Mouse (Mus musculus): ENCODE data around the gene Esyt2.

Gene Esyt2

GRCm38 (mm10) chr12:116362091-116362490, 81.1 kb downstream of the Esyt2 start:
- in situ Hi-C loops (cut with MseI, MboI): no loop called here

DNA sequence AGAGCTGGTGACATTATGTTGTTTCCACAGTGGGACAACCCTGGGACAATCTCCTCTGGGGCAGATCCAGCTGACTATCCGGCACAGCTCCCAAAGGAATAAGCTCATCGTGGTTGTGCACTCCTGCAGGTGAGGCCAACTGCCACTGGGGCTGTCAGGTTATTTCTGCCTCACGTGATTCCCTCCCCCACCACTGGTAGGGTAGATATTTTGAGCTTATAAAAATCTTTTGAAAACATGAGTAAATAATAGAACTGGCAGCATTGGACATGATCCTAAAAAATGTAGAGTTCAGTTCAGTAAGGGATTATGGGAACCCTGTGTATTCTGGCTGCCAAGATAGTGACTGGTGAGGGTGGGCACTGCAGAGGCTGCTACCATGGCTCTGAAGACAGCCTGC, 85.9 kb downstream of the Esyt2 start:
- in situ Hi-C loops (cut with MseI, MboI): no loop called here

GRCm38 (mm10) chr12:116367346-116367745, 86.3 kb downstream of the Esyt2 start:
- in situ Hi-C loops (cut with MseI, MboI): no loop called here

- in situ Hi-C loops (cut with MseI, MboI): no loop called here
These were observed 87.9 kb downstream of the Esyt2 start for GRCm38 (mm10) chr12:116368857-116369256.

DNA sequence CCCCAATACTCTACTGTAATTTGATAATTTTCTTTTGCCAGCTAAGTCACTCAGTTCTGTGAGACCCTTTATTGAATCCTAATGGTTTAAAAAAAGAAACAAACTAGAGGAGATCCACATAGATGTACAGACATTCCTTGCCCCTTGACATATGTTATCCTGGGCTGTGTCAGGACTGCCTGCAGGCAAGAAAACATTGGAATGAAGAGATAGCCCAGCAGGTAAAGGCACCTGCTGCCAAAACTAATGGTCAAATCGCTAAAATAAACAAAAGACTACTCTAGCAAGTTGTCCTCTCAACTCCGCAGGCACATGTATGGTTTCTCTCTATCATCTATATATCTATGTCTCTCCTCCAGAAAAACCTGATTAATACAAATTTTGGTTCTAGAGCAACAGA, 102.1 kb downstream of the Esyt2 start:
- in situ Hi-C loops (cut with MseI, MboI): no loop called here

DNA sequence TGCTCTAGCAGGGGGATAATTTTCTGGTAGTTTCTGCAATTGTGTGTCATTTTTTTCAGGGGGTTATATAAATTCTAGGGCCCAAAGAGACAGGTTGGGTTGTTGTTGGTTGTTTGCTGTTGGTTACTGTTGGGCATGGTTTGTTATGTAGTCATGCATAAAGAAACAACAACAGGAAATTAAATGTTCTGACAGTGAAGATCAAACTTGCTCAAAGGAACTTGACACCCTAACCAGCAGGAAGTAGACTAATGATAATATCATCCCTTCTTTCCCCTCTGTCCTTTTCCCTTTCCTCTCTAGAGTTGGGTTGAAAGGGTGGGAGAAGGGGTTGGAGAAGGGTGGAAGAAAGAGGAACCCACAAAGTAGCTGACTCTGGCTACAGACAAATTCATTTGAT, 103.0 kb downstream of the Esyt2 start:
- in situ Hi-C loops (cut with MseI, MboI): no loop called here

GRCm38 (mm10) chr12:116386802-116387201, 105.8 kb downstream of the Esyt2 start:
- in situ Hi-C loops (cut with MseI, MboI): no loop called here

DNA sequence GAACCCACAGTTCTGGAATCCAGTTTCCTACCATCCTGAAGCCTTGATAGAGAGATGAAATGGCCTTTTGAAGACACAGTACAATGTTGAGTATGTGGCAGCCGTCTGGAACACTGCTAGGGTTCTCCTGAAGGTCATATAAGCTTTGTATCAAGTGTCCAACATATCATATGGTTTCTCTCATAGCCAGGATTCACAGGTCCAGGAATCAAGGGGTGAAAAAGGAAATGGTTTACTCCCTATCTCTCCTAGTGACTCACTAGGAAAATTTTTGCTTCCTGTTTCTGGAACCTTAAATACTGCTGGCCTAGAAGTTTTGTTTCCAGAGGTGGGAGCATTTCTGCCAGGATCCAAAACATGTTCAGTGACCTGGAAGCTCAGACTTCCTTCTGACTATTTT, 108.9 kb downstream of the Esyt2 start:
- in situ Hi-C loops (cut with MseI, MboI): no loop called here

- in situ Hi-C loops (cut with MseI, MboI): no loop called here
These were observed 113.3 kb downstream of the Esyt2 start for GRCm38 (mm10) chr12:116394327-116394726.

GRCm38 (mm10) chr12:116395312-116395711, 114.3 kb downstream of the Esyt2 start:
- in situ Hi-C loops (cut with MseI, MboI): no loop called here

DNA sequence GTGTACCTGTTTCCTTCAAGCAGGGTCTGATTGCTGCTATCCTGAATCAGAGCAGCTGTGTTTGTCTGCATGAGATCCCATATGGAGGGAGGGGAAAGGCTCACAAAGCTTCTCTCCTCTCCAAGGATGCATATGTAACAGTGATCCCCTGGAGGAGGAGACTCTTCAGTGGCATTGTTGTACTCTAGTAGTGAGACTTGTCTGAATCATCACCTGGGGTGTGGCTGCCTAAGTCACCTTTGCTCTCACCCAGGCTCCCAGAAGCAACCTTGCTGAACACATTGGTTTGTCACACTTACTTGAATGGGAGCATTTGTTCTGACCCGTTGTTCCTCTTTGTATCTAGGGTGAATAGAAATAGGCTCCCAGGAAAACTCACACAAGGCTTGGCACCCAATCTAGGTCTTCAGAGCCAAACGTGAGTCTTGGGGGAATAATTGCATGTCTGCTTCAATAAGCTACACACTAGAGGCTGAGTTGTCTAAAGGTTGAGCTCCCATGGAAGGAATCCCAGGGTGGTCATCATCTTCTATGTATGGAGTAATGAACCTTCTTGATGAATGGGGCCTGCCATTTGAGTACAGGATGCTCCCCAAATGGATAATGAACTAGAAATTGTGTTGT, 115.2 kb downstream of the Esyt2 start:
- in situ Hi-C loops (cut with MseI, MboI): no loop called here

DNA sequence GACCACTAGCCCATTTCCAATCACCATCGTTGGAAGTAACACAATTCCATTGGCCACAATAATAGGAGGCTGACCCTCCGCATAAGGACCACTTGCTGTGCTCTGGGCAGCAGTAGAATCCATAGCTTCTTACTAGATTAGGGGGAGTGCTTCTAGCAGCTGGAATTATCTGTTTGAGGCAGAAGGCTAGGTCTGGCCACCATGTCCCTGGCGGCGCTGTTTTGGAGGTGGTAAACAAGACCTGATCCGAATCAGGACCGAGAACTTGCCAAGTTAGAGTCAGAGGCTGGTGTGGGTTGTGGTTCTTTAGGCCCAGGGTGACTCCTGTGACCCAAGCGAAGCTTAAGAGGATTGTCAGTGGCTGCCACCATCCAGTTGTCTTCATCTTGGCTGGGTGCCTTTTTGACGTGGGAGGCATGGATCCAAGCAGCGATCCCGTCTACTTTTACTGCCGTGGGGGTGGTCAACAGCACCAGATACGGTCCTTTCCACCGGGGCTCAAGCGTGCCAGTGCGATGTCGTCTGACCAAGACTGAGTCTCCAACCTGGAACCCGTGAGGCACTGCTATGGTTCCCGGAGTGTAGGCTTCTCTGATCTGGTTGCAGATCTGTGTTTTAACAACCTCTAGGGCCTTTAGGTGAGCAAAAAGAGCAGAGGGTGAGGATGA, 123.2 kb downstream of the Esyt2 start:
- in situ Hi-C loops (cut with MseI, MboI): no loop called here

- in situ Hi-C loops (cut with MseI, MboI): no loop called here
These were observed 124.2 kb downstream of the Esyt2 start, which contains the start of gene Ncapg2 for GRCm38 (mm10) chr12:116405045-116405835. TSS of gene Ncapg2 (plus strand) at chr12:116405402.

GRCm38 (mm10) chr12:116405836-116406155, 124.8 kb downstream of the Esyt2 start:
- in situ Hi-C loops (cut with MseI, MboI): no loop called here

GRCm38 (mm10) chr12:116407883-116408282, 126.9 kb downstream of the Esyt2 start:
- in situ Hi-C loops (cut with MseI, MboI): no loop called here

DNA sequence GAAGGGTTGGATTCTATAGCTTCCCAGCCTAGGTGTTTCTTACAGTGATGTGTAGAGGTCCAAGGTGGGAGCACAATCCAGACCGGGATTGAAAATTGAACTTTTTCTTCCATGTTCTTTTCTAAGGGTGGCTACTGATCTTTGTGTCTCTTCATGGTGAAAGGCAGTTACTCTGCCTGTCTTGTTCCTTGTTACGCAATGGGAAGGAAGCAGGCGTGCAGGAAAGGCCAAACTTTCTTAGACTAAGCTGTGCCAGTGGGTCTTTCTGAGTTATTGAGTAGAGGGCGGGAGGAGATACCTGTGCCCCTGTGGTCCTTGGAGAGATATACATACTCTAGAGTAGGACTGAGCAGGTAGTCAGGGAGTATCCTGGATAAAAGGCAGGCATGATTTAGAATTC, 133.9 kb downstream of the Esyt2 start:
- in situ Hi-C loops (cut with MseI, MboI): no loop called here

DNA sequence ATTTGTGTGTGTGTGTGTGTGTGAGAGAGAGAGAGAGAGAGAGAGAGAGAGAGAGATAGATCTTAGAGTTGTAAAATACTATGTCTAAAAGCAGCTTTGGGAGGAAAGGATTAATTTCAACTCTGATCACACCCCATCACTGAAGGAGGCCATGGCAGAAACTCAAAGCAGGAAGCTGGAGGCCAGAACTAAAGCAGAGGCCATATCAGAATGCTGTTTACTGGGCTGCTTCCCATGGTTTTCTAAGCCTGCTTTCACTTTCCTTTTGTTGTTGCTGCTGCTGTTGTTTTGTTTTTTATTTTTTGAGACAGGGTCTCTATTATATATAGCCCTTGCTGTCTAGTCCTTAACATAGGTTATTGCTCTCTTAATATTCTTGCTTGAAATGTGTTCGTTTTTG, 135.5 kb downstream of the Esyt2 start:
- in situ Hi-C loops (cut with MseI, MboI): no loop called here

GRCm38 (mm10) chr12:116421656-116422055, 140.7 kb downstream of the Esyt2 start:
- in situ Hi-C loops (cut with MseI, MboI): no loop called here

GRCm38 (mm10) chr12:116425392-116425791, 144.4 kb downstream of the Esyt2 start:
- in situ Hi-C loops (cut with MseI, MboI): no loop called here

DNA sequence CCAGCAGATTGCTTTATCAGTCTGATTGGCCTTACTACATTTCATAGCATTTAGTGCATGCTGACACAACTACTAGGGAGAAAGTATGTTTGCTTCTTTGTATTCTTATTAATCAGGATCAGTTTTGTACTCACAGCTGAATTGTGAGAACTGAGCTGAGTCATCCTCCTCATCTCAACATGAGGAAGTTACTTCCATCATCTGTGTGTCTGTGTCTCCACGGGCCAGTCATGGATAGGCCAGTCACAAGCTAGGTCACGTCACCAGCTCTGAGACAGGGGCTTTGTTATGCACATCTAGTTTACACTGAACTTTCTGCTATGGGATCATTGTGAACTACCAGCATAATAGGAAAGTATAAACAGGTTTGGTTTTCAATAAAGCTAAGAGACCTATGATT, 152.7 kb downstream of the Esyt2 start:
- in situ Hi-C loops (cut with MseI, MboI): no loop called here

- in situ Hi-C loops (cut with MseI, MboI): no loop called here
These were observed 154.2 kb downstream of the Esyt2 start for GRCm38 (mm10) chr12:116435232-116435631.

GRCm38 (mm10) chr12:116436125-116436524, 155.1 kb downstream of the Esyt2 start:
- in situ Hi-C loops (cut with MseI, MboI): no loop called here

DNA sequence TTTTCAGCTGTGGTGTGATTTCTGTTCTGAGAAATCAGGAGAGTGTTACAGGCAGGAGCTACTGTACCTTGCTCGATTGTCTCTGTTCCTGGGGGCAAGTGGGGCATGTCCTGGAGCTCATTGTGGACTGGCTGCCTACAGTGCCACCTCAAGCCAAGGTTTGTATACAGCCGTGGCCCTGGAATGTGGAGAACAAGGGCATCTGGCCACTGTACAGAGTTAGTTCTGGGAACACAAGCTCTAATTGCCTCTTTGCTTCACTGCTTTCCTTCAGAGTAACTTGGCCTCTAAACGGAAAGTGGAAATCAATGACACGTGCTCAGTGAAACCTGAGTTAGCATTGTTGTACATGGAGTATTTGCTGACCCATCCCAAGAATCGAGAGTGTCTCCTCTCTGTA, 157.6 kb downstream of the Esyt2 start:
- in situ Hi-C loops (cut with MseI, MboI): no loop called here
